Mouse (Mus musculus): ENCODE measurements at regions not wholly inside any gene's neighbourhood (a gene's known extent, or its start where the extent isn't known, plus 50 kb on each side); places are given as distances from the start of the nearest gene placed in this dataset.
"Not testable (repeated sequence)": the region's sequence is repeated elsewhere in the genome, so short reads cannot be mapped to it uniquely, and the experiment has no call there.

DNA sequence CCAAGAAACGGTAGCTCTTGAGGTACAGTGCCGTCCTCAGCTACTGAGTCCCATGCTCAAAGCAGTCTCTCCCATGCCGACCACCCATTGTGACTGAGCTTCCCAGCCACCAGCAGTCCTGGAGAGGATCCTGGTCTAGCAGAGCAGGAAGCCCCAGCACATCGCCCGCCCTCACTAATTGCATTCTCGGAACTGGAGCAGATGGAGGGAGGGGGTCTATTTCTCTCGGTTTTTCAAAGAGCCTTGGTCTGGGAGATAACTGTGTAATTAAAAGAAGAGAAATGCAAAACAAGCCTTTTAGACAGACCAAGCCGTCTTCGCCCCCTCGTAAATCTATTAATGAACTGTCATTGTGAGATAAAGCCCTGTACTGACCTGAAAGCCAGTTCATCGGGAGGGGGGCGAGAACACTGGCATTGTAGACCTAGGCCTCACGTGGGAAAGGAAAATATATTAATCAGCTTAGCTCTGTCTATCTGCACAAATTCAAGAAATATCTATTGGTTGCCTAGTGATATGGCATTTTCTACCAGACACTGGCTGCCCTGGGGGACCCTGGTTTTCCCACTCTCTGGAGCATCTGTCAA, 405.4 kb downstream of the Ptpru start:
- DNase-seq = no peak

DNA sequence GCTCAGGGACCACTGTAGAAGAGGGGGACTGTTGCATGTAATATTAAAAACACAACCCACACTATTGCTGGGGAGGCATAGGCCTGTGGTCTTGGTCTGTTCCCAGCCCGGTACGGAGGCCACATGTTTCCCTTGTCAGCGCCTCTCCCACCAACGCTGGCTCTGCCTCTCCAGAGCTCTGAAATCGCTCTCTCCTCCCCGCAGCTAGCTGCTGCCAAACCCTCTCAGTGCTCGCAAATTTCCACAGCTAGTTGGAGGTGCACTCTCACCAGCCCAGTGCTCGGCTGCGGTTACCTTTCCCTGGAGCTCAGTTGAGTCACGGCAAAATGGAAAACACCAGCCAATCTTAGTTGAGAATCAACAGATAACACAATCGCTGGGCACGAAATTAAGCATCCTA, 402.9 kb downstream of the Ptpru start:
- DNase-seq = no peak

DNA sequence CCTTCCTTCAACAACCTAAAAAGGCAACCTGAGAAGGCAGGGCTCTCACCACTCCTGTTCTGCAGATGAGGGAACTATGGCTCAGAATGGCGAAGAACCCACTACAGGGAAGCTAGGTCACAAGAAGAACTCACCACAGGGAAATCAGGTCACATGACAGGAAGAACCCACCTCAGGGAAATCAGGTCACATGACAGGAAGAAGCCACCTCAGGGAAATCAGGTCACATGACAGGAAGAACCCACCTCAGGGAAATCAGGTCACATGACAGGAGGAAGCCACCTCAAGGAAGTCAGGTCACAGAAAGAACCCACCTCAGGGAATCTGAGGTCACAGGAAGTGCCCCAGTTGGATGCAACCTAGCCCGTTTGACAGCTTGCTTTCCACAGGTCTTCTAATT, 399.7 kb downstream of the Ptpru start:
- DNase-seq = peak in 1 of 2 experiments; percentile 6

DNA sequence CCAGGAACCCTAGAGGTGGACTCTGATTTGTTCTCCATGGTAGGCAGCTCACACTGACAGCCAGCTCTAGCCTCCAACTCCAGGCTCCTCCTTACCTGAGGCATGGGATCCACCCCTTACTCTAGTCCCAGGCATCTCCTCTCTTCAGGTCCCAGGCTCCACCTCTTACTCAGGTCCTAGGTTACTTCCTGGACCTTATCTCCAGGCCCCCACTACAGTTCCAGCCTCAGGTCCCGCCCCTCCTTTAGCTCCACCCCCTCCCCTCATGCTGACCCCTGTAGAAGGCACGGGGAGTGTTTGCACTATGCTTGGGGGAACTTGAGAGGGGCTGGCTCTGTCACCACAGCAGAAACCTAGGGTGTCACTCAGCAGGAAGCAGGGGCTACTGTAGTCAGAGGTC, 399.2 kb downstream of the Ptpru start:
- DNase-seq = no peak

DNA sequence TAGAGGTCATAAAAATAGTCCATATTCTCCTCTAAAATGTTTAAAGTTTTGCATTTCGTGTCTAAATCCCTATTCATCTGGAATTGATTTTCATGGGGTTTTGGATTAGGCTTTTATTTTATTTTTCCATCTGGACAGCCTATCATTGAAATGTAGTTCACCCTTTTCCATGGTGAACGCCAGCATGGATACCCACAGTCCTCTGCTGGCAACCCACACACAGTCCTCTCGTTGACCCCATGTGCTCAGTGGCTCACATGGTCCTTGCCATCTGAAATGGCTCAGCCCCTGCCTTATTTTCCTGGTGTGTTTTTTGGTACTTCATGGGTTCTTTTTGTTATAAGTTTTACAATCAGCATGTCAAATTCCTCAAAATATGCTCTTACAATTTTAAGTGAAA, 397.2 kb downstream of the Ptpru start:
- DNase-seq = no peak

DNA sequence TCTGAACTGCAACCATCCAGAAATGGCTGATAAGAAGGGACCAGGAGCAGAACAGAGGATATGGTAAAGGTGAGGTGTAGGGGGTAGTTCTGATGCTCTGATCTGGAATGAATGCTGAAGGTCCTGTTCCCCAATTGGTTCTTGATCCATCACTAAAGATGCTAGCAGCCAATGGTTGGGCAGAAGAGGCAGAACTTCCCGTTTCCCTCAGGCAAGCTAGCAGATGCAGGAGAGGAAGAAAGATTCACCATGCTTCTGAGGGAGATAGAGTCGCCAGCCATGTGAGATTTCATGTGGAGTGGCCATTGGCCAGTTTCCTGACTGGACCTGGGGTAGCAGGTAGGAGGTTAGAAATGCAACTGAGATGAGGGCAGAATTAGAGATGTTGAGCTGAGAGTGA, 394.6 kb downstream of the Ptpru start:
- no peak for DNase-seq

DNA sequence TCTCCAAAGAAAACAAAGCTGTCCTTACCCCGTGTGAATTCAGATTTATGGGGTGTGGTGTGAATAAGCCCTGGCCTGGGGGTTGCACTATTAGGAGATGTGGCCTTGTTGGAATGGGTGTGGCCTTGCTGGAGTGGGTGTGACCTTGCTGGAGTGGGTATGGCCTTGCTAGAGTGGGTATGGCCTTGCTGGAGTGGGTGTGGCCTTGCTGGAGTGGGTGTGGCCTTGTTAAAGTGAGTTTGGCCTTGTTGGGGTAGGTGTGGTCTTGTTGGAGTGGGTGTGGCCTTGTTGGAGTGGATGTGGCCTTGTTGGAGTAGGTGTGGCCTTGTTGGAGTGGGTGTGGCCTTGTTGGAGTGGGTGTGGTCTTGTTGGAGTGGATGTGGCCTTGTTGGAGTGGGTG, 387.8 kb downstream of the Ptpru start:
- not testable (repeated sequence) for DNase-seq

DNA sequence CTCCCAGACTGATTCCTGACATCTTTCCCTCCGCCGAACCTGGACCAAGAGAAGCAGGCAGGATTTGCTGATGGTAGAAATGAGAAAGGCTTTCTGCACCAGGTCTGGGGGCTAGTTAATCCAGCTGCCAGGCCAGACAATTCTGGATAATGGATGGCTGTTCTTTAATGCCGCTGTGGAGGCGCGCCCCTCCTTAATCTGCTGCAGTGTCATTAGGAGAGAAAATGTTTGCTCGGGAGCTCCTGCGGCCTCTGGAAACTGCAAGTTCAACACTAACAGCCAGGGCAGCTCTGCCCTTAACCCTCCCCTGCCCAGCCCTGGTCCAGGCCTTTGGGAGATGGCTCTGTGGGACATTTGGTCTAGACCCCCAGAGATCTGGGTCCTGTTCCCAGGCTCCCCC, 380.5 kb downstream of the Ptpru start:
- no peak for DNase-seq

DNA sequence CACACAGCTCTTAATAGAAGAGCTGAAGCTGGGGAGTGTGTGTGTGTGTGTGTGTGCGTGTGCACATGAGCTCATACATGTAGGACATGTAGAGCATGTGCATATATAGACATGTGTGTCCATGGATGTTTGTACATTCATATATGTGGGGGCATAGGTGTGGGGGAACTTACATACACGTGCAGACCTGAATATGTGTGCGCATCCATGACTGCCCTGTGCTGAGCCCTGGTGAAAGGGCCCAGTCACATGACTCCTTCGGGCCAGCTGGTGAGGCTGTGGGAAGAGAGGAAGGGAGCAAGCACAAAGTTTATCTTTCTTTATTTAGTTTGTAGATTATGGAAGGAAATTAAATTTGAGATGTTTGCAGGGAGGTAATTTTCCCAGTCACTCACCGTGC, 378.3 kb downstream of the Ptpru start:
- no peak for DNase-seq

DNA sequence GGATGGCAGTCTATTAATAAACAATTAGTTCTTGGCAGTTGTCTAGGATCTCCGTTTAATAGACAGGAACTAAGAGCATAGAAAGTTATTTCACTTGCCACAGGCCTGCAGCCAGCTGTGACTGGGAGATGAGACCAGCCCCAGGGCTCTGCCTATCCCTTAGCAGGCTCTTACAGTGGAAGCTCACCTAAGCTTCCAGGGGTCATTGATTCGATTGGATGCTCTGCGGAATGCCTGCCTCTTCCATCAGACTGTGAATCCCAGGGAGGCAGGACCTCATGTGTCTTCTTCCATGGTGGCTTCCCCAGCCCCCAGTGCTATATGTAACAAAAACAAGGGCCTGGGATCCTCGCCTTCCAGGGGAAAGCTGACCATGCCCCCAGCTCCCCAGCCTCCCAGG, 376.8 kb downstream of the Ptpru start:
- no peak for DNase-seq

DNA sequence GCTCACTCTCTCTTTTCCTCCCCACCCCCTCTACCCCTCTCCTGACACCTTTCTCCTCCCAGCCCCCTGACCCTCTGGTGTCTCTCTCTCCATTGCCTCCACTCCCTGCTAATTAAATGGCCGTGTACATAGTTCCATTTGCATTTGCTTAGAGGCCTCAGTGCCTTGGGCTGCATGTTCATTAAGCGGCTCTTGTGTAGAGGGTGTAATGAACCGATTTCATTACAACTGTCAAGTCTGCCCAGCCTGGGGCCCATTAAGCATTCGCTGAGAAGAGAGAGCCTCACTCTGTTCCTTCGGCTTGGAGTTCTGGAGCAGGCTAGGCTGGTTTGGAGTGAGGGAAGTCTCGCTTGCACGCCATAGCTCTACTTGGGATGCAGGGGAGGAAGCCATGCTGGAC, 376.4 kb downstream of the Ptpru start:
- DNase-seq = no peak

DNA sequence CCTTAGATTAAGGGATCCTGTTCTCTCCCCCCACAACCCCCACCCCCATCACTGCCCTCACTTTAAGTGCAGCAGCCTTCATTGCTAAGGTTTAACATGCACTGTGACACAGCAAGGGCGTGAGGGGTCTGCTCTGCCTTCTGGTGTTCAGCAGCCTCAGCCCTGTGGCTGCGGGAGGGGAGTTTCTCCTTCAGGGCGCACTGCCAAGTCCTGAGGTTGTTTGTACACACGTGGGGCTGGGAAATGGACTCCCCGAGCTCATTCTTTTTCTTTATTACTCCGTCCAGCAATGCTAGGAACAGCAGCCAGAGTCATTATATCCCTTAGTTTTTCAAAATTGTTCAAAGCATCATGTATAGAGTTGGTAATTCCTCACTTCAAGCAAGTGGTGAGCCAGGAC, 363.1 kb downstream of the Ptpru start:
- DNase-seq = no peak

DNA sequence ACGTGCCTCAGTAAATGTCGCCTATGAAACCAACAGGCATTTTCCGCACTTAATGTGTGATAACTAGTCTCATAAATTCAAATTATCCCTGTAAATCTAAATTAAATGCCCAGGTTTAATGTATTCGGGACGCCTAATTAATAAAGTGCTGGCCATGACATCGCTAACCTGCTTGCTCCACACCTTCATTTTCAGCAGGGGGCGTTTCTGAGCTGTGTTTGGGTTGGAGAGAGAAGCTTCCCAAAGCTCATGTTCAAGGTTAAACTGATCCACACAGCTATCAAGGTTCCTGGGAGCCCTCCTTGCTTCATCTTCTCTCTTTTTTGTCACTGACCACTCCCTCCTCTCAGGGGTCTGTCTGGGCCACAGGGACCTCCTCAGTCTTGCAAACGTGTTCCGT, 359.2 kb downstream of the Ptpru start:
- peak; percentile 11 to 39 for DNase-seq

DNA sequence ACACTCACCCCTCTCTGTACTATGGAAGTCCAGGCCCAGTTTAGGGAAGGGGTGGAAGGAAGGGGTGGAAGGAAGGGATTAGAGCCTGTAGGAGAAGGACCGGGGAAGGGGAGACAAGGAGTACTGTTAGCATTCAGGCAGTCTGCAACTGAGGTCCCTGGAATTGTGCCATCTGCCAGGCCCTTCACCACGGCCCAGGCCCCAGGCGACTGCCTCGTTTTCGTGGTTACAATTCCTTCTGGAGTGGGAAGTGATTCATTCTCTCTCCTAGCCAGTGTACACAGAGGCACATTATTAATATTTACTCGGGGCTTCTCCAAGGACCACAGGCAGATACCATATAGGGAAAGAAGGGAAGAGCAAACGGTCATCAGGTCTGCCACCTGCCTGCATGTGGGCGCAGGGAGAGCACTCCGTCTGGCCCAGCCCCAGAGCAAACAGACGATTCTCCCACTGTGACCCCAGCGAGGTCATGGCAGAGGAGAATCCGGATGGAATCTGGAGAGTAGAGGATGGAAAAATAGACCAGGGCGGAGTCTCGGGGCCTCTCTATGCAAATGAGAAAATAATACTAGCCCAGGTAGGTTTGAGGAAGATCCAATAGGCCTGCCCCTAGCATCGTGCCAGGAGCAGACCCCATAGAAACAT, 354.0 kb downstream of the Ptpru start:
- DNase-seq = no peak

DNA sequence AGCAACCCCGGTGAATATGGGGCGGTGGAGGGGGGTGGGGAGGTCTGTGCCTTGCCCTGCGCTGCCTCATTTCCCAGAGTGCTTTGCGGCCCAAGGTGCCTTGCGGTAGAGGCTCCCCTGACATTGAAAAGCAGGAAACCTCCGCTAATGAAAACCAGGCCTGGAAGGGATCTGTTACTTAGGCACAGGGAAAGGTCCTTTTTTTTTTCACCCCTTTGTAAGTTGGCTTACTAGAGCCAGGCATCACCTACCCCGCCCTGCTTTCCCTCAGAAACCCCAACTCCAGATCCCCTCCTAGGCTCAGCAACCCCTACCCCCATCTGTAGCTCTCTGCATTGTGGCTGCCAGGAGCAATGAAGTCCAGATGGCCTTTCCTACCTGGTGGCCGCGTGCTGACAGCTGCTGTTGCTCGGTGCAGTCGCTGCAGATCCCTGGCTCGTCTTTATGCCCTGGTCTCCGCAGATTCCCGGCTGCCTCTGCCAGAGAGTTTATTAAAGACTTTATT, 353.4 kb downstream of the Ptpru start:
- no peak for DNase-seq

DNA sequence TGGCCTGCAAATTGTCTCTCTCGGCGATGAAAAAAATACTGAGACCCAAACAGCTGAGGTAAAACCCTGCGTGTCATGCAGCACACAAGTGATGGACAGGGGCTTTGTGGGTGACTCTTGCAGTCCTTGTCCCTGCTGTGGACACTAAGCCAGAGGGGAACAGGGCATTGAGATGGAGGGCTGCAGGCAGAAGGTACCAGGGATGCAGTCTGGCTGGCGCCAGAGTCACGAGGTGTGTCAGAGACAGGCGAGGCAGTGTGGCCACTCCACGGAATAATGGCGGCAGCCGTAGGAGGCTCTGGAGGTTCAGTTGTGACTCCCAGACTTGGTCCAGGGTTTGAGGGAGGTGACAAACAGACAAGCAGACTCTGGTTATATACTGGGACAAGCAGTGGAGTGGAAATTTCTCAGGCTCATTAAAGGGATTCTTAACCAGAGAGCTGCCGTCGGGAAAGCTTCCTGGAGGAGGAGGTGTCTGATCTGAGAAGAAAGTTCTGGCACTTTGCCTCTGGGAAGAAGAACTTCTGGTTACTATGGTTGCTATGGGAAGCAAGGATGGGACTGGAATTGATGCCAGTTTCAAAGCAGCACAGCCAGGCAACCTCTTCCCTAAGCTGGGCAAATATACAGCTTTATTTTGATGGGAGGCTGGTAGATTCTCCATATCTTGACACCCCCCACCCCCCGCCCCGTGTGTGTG, 352.8 kb downstream of the Ptpru start:
- DNase-seq = no peak

DNA sequence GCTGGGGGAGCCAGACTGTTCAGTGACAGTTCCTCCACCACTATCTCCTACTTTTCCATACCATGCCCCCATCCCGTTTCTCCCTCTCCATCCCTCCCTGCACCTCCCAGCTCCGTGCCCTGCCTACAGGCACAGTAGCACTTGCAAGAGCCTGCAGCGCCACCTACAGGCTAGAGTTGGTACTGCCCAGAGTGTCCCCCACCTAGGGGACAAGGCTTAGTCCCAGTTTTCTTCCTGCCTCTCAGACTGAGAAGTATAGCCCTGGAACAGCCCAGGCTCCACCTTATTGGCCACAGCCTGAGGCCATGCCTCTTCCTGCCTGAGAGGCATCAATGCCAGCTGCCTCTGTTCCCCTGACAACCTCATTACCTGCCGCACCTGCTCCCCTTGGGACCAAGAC, 351.3 kb downstream of the Ptpru start:
- DNase-seq = peak; percentile 74 to 90

DNA sequence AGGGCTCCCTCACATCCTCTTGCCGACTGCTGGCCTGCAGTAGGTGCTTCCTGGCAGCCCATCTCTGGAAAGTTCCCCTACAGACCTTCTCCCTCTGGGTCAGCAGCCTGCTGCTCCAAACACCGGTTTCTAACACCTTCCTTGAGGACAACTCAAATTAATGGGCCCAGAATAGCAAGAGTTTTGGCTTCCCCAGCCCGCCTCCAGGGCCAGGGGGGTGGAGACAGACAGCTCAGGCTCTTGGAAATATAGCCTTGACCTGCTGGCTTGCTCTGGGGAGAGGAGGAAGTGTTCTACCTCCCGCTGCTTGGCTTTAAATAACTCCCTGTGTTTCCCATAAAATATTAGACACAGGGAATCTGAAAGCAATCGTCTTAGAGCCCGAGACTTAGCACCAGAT, 349.8 kb downstream of the Ptpru start:
- DNase-seq = peak; percentile 57 to 65

DNA sequence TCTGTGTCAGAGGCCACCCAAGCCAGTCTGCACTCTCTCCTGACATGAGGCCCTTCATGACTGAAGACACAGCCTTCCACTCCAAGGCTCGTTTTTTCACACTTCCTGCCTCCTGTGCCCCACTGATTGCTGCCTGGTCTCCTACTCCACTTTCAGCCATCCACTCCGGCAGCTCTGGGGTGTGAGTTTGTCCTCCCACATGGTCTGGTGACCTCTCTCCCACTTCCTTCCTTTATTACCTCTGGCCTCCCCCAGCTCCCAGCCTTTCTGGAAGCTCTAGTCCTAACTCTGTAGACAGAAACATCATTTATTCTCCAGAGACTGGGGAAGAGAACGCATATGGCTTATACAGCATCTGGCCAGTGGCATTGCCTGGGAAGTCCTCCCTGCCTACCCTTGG, 349.0 kb downstream of the Ptpru start:
- DNase-seq = peak; percentile 20 to 27

DNA sequence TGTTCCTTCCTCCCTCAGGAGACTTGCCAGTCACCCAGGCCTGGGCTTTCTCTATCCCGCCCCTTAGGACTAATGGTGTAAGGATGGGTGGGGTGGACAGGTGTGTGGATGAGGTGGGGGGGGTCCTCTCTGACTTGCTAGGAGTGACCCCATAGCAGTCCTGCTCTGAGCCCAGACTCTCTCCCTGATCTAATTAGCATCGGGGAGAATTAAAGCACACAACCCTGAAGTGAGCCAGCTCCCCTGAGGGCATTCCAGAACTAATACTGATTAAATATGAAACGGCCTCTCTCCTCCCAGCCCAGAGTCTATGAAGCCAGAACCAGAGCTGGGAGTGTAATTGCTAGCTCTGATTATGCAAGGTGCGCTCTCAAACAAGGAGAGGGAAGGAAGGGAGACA, 346.1 kb downstream of the Ptpru start:
- DNase-seq = no peak

DNA sequence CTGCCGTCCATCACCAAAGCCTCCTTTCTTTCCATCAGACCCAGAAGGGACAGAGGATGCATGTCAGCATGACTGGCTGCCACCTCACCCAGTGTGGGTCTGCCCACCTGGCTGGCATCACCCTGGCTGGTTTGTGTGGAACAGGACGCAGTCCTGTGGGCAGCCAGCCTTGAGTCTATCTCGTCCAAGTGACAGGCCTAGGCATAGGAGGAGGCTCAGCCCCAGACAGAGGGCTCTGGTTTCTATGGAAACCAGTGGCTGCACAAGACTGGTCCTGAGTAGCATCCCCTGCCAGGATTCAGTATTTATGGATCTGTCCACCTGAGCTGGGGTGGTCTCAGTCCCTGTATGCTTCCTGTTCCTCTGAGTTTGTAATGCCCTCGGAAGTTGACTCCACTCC, 344.4 kb downstream of the Ptpru start:
- DNase-seq = no peak

DNA sequence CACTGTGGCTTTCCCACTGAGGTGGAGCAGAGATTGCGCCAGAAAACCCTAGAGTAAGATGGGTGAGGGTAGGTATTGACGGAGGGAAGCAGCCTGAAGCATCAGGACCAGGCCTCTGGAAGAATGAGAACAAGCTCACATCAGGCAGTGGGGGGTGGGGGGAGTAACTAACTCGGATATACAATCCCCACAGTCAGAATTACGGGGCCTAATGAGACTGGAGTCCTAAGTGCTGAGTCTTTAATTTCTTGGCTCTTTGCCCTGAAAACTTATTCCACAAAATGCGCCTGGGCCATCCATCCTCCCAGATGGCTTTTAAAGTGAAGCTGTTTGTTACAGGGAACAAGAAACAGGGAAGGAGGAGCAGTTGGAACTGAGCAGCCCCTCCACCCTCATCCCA, 341.2 kb downstream of the Ptpru start:
- no peak for DNase-seq

DNA sequence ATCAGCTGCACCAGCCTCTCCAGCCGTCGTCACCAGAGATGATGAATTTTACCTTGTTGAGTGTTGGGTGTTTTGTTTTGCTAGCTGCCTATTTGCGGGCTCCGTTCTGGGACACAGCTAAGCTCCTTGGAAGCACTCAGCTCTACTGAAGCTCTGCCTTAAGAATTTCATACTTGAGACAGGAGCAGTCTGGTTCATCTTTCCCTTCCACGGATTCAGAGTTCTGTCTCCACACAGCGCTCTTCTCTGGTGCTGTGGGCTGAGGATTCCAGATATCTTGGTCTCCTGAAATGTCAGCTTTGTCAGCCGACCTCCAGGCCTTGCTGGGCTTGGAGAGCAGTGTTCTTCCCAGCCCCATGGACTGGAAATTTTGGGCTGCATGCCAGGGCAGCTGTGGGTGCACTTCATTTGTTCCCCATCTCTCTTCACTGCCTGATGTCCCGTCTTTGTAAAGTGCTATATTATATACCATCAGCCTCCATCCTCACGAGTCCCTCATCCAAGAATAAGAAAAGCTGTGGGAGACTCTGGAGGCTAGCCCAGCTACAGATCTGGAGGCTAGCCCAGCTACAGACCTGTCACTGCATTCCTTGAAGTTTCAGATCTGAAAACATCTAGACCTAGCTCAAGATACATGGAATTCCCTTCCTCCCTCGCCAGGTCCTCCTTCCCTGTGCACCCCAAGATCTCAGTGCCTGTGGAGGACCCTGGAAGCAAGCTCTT, 337.0 kb downstream of the Ptpru start:
- DNase-seq = no peak

DNA sequence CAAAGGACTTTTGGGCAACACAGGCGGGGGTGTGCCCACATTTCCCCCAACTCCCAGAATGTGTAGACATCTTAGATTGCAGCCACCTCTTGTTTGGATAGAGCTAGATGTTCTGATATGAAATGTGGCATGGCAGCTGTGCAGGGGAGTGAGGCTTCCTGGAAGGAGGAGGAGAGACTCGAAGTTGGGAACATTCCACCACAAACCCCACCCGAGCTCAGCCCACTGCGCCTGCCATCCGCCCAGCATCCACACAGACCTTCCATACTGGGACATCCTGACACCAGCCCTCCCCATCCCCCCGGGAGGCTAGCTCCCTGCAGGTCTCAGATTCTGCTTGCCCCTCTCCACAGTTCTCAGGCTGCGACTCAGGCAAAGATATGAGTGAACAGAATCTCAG, 329.9 kb downstream of the Ptpru start:
- DNase-seq = no peak

Data from kidney, postnatal 36 days (tissue).